Mouse (Mus musculus) c-Kit-positive CD71-negative TER-119-negative erythroid progenitor cells, embryonic 14.5 days (primary cell): Measurements from ENCODE around the gene Nfib.

Experiments used
- DNase-seq: peaks from one replicate; pipeline ENCODE4 v3.0.0-alpha.2; 2013; ENCODE audit warnings: low read depth

Gene Nfib

DNA sequence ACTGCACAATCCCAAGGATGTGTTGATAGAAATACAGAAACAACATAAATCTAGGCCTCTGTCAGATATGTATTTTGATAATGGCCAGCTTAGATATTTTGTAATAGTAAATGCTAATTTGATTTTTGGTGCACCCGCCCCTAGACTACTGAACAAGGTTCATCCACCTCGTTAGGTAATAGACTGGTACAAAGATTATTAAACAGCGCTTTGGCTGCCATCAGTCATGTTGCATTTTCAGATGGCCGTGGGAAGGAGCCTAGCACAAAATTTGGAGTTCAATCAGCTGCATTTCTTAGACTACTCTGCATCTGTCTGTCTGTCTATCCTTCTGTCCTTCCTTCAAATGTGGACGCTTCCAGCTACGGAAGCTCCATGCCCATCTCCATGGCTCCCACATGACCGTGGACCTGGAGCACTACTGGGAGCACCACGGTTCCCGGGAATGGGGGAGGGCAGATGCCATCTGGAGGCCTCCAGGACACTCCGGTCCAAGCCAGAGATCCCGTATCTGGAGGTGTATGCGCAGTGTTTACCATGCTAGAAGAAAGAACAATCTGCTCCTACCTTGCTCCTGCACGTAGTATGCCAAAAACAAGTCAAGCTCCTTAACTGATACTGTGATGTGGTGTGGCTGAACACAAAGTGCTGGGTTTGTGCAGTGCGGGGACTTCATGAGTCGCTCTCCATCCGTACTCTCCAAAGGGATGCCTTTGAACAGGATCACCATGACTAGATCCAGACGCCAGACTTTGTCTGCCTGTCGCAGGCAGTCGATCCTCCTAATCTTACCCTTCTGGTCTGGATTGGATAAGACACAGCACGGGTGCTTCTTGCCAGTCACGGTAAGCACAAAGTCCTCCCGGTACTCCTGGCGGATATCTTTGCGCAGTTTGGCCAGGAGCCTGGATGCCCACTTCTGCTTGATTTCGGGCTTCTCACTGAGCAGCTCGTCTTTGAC lies 207.6 kb downstream of the Nfib start:
- no peak for DNase-seq

DNA sequence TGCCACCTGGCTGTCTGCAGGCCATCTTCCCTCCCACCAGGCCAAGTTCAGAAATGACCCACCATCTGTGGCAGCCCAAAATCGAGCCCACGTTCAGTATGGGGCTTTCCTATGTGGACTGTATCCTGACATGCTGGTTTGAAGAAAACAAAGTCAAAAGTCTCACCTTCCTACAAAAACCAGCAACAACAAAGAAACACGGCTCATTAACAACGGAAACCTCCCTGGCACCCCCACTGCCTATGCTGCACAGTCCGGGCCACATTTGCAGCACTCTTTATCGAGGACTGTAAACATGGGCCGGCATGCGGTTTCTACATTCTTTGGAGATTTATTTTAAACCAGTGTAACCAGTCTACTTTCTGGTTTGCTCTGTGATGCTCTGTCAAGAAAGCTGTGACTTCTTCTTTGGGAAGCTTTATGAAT lies 208.4 kb downstream of the Nfib start:
- no peak for DNase-seq

DNA sequence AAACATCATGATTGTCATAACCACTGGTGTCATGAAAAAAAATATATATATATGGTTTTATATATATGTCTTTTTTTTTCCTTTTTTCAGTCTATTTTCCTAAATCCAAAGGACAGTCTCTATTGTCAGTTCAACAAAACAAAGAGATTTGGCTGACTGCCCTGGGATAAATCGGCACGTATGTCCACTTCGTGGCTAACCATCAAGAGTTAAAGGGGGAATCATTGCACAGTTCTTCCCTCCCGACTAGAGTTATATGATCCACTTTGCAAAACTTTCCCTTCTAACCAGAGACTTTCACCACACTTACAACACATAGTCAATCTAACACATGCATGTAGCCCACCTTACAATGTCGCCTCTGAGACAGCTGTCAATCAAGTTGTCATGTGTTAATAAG lies 209.2 kb downstream of the Nfib start:
- no peak for DNase-seq

DNA sequence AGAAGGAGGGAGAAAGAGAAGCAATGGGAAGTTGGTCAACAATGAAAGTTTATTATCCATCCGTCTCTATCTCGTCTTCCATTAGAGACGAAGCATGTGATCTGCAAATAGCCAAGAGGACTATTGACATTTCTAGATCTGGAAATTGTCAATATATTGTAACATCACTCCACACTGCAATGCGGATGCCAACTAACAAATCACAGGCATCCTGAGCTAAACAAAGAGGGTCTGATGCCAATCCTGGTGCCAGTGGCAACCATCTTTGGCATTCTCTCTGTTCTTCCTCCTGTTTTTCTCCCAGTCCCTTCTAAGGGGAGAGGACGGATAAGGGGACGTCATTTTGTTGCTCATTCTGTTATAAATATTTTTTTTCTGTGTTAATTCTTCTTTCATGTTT lies 209.9 kb downstream of the Nfib start:
- no peak for DNase-seq

DNA sequence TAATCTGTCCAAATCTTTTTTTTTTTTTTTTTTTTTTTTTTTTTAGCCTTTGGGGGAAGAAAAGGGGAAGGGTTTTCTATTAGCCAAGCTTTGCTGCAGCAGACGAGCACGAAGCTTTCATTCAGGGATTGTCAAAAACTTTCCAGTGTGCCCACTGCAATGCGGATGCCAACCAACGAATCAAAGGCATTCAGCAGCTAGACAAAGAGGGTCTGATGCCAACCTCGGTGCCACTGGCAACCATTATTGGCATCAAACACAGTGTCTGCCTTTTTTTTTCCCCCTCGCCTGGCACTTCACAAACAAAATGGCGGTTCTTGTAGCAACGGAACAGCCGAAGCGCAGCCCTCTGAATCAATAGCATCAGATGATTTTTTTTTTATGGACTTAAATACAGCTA lies 210.7 kb downstream of the Nfib start:
- DNase-seq, result no peak

DNA sequence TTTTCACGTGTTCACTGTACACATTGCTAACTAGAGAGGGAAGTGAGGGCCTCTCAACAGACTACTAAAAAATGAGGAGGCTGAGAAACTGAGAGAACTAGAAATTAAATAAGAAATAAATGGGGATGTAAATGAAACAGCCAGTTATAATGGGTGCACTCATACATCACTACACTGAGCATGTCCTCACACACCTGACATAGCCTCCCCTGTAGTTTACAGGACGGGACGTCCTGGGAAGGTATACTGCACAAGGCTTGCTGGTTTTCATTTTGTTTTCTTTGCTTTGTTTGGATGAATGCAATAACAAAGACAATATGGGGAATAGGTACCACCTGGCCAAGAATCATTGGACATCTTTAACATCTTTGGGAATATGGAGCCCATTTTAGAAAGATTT lies 211.1 kb downstream of the Nfib start:
- no peak for DNase-seq

DNA sequence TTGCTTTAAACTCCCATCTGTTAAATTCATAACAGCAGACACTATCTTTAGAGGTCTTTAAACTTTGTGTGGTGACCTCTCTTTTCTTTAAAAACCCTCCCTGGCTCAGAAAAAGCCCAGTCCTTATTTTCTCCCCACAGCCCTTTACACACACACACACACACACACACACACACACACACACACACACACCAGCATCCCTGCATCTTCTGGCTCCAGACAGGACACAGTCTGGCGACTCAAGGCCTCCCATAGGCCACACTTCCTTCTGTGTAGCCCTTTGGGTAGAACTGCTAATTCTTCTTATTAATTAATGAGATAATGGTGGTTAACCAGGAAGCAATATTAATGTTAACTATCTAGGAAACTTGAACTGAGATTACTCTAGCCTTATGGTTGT lies 211.7 kb downstream of the Nfib start:
- no peak for DNase-seq

DNA sequence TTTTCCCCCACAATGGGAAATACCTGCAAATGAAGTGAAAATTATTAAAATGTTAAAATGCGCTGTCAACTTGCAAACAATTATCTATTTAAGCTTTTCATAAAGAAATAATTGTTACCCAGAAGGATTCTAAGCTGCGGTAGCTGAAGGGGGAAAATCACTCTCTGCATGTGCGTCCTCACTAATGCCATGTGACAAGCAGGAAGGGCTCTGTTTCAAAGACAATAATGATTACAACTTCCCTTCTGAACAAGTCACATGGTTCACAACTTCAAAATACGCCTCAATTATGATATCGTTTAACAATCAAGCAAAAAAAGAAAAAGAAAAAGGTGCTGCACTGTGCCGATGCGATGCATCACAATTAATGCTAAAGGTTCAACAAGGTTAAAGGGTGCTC lies 212.2 kb downstream of the Nfib start:
- DNase-seq, result no peak

DNA sequence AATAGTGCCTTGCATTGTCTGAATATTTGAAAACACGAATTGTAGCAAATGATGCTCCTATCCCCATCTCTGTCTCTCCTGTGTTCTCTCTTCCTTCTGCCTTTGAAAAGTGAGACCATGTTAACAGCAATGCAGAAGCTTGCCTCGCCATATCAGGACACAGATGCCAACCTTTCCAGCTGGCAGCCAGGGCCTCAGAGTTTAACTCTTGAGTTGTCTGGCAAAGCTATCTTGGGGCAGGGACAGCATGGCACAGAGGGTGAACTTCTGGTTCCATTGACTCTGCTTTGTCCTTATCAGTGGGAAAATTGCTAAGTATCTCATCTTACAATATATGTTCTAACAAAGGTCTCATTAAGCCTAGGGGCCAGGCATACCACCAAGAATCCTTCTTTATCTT lies 212.8 kb downstream of the Nfib start:
- no peak for DNase-seq

DNA sequence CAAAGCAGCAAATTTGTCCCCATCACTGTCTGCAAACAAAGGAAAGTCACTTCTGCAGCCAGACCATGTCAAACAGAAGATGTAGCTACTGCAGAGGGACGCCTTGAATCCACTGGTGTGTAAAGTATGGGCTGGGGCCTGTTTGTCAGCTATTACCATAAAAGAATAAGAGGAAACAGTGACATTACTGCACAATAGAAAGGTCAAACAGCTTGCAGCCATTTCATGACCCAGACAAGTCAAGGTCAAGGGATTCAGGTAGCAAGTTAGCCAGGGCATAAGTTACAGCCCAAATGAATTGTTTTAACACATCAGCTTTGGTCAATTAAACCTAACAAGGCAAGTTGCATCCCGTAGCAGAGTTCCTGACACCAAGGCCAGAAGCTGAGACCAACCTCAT lies 215.6 kb downstream of the Nfib start:
- no peak for DNase-seq

DNA sequence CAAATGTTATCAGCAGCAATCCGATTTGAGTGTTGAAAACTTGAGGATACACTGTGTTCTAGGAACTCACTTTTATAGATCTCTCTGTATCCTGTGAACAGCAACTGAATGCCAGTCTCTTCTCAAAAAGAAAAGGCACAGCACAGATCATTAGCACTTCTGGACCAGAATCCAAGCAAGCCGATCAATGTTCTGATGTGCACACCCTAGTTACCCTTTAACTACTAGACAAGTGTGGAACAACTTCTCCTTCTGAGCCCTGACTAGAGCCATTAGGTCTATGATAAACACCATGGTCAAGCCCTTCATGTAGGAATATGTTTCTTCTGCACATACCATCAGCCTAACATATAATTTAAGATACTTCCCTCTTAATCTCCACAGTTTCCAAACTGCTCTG lies 219.6 kb downstream of the Nfib start:
- no peak for DNase-seq

DNA sequence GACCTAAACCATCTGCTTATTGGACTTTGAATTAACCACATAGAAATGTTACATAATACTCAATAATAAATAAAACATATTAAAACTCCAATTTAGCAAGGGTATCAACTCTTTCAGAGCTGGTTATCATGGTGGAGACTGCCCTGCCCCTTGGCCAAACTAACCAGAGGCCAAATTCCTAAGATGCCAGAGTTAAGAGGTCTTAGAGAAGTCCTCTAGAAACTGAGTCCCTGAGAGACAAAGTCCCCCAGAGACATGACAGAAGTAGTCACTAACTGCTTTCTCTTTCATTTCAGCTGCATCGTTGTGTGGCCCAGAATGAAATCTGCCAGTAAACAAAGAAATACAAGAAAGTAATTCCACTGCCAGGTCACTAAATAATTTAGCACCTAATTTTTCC lies 221.7 kb downstream of the Nfib start:
- no peak for DNase-seq

DNA sequence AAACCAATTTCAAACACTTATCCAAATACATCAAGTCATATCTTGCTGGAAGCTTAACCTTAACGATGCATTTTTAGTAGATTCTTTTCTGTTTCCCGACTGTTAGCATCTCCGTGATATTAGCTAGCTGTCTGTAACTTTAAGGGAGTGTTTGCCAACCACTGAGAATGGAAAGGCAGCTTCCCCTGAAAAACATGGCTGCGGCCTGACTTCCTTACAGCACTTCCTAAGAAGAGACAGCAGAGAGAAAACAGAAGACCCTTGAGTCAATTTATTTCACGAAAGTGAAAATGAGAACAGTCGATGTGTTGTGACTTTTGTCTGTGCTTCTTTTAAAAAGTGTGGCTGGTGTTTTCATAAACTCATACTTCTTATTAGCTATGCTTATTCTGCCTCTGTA lies 222.3 kb downstream of the Nfib start:
- no peak for DNase-seq

DNA sequence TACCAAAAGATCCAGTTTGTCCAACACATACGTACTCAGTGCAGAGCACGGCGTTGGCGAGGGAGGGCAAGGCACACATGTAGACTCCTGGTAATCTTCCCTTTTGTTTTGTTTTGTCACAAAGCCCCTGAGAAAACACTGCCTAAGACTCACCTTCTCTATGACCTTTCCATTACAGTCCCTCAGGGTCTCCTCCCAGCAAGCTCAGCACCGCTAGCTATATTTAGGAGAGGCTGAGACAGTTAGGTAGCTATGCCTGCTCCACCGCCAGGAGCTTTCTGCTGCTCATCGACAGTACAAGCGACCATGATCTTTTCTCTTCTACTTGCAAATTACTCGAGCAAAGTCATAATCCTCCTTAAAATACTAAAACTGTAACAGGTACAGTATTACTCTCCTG lies 224.9 kb downstream of the Nfib start:
- no peak for DNase-seq

DNA sequence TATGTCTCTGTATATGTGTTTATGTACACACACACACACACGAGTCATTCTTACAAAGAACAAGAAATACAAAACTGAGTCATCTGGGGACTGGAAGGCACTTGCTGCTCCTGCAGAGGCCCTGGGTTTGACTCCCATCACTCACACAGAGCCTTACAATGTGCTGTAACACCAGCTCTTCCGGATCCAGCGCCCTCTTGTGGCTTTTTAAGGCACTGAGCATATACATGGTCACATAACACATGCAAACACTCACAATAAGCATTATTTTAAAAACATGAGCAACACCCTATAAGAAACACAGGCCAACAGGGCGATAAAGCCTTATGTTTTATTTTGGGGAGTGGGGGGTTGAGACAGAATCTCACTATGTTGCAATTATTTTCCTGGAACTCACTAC lies 226.2 kb downstream of the Nfib start:
- no peak for DNase-seq

DNA sequence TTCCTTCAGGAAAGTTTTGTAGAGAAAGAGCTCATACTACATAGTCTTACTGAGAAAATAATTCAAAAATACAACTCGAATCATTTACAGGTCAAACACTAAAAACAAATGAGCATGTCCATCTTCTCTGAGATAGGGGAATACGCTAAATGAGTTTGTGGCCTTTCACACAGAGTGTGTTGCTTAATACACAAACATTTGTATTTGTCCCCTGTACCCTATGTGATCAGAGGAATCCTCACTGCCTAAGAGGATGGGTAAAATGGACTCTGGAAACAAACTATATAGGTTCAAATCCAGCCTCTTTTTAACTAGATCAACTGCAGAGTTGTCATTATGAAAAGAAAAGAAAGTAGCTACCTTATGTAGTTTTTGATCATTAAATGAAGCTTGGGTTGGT lies 227.8 kb downstream of the Nfib start:
- no peak for DNase-seq

DNA sequence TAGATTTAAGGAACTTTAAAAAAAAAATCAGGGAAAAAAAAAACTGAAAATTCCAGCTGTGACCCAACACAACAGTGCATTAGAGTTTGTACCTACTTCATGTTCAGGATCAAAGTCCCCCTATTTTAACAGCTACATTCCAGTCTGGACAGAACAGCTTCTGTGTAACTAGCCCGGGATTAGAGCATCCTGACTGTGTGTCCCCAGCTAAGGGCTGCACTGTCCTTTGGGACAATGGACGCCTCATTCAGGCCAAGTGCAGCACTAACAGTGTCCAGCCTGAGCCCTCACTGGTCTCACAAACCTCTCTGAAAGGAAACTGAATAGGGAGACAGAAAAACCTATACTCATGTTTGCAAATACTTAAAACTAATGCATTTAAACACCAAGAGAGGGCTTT lies 229.1 kb downstream of the Nfib start:
- no peak for DNase-seq

DNA sequence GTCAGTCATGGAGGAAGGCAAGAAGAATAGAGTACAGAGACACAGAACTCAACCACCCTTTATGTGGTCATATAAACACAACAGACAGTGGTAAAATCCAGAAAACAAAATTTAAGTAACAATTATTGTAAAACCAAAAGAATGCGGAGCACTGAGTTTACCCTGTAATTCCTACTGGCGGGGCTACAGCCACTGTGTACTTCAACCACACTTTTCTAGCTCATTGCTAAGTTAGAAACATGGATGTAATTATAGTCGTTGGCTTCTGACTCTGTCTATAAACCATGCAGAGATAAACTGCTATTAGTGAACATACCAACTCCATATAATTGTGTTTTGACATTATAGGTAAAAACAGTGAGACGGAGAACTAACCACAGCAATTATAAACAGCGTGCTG lies 231.2 kb downstream of the Nfib start:
- no peak for DNase-seq

DNA sequence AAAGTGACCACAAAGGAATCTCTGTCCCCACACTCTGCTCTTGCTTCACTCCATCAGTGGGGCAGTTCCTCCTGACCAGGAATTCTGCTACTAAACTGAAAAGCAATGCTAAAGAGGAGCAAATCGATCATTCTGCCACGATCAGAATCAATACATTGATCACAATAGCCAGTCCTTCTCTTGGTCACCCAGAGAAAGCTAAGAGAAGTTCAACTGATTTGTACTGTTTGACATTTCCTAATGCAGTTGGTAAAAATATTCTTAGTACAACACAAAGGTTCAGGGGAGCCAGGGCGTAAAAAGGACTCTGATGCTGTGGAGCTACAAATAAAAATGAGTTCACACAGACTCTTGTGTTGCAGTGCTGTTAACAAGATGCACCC lies 234.6 kb downstream of the Nfib start:
- no peak for DNase-seq

DNA sequence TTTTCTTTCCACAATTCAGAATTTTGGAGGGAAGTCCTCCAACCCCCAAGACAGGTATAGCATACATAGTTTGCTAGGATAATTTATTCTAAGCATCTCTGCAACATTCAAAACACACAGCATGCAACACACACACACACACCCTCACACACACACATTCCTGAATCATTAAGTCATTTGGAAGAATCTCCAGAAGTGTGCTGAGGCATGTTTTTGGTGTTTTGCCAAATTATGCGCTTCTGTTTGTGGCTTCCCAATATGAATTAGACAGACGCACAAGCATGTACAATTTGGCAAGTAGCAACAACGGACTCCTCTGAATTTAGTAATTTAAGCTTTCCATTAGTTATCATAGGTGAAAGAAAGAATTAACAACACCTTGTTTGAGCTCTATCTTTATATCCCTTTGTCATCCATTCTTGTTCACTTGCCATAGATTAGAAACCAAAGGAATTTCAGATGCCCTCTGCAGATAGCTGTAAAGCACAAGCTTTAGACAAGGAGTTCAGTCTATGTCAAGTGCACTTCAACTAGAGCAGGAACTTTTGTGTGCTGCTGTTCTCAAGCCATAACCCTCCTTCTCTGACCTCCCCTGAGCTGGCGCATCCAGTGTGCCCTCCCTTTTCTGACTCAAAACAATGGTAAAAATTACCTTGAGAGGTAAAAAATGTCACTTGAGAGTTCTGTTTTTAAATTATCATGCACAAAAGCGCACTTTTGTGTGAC lies 235.2 kb downstream of the Nfib start:
- no peak for DNase-seq

DNA sequence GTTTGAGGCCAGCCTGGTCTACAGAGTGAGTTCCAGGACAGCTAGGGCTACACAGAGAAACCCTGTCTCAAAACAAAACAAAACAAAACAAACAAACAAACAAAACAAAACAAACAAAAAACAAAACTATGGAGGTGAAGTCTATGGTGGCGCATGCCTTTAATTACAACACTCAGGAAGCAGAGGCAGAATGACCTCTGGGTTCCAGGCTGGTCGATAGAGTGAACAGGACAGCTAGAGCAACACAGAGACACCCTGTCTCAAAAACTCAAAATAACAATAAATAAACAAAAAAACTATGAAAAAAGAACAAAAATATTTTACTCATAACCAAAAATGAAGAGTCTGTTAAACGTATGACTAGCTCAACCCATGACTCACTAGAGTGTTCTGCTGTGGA lies 236.6 kb downstream of the Nfib start:
- no peak for DNase-seq

DNA sequence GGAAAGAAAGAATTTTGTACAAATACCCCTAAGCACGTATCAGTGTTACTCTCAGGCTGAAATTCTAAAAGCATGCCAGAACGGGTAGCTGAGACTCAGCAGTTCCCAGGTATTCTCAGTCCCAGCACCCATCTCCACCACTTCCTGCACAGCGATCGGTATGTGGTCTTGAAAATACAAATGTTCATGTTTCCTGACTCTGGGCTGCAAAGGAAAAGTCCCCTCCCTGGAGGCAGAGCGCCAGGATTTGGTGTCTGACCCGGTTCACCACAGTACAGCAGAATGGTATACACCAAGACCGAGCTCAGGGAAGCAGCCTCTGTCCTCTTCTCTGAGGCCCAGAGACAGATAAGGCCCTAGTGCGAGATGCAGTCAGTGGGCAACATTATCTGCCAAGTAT lies 238.8 kb downstream of the Nfib start:
- DNase-seq, result no peak

DNA sequence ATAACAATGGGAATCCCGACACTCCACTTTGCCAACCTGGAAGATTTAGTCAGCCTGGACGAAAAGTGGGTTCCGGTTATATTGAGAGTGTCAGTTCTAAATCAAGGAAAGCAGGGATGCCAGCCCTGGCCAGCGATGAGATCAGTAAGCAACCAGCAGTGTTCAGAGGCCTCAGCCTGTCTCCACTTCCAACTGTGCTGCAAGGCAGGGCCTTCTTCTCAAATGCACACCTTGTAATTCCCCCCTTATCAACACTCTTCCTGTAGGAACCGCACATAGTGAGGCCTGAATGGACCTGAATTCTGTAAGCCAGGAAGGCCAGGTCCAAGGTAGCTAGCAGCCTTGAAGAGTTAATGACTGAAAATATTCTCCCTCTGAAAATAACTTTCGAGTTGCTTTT lies 239.4 kb downstream of the Nfib start:
- DNase-seq, result no peak
